Mouse (Mus musculus) ES-Bruce4 (cell line): ENCODE measurements at regions not wholly inside any gene's neighbourhood (a gene's known extent, or its start where the extent isn't known, plus 50 kb on each side); places are given as distances from the start of the nearest gene placed in this dataset.

Experiments used
- CTCF ChIP-seq: IDR thresholded peaks from one replicate; pipeline ENCODE4 v1.8.1; 2011; ENCODE audit warnings: low read depth, low read length
- POLR2A ChIP-seq: IDR thresholded peaks from one replicate; pipeline ENCODE4 v1.8.1; 2011; ENCODE audit warnings: low read length; ENCODE audit not compliant: insufficient read depth

- no peak for TF ChIP-seq POLR2A
- no peak for TF ChIP-seq CTCF
These were observed 100.8 kb upstream of the Slc44a1 start for GRCm38 (mm10) chr4:53339125-53340020.
